Mouse (Mus musculus): ENCODE measurements around the gene Cxcr5. TPM values are rescaled to one million over a fixed set of nuclear protein-coding genes. Genes with fewer than 3 reads are reported as not detected.
"Not testable (repeated sequence)": the region's sequence is repeated elsewhere in the genome, so short reads cannot be mapped to it uniquely, and the experiment has no call there.

Cxcr5 gene
- polyA plus RNA-seq, 2 experiments, result 0.10 to 0.30 TPM

DNA sequence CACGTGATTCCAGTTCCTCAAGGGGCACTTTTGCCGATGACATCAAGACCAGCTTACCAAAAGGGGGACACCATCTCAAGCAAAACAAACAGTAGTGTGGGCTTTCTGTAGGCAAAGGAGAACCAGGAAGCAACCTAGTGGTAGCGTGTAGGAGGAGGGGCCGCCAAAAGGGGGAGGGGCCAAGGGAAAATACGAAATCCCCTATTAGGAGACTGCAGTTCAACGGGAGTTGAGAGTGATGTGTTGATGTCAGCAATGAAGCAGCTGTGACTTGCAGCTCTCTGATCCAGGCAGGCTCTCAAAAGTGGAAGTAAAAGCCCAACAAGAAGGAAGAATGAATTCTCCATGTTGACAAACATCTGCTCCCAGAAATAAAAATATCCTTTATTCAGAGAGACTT, 17.7 kb upstream of the Cxcr5 start:
- TF ChIP-seq POLR2A (IDR thresholded peaks at IDR 0.05; ENCODE audit: borderline replicate concordance, extremely low read depth, insufficient read depth, insufficient read length), result no peak
- H3K27me3 ChIP-seq (ENCODE audit: control insufficient read depth, insufficient read depth, low read length), result no peaks in the 10 kb centered on the region
- no peak overlapping the region for H3K4me2 ChIP-seq (replicated peaks; ENCODE audit: low read depth, low read length, severe bottlenecking)
- H3K36me3 ChIP-seq (ENCODE audit: control insufficient read depth, insufficient read depth, low read length), result no peaks in the 10 kb centered on the region
- WGBS, result 30% methylated on average over 6 of the region's 6 CpGs
- DNase-seq (ENCODE audit: low spot score) (peak; percentile 24), ATAC-seq (ENCODE audit: low FRiP score, low read depth) (no peak)
- H3K27ac ChIP-seq (replicated peaks; ENCODE audit: low read depth, low read length), result no peak overlapping the region
- peaks cover 3% of the 10 kb centered on the region; the same call in 1 of the 2 replicates for H3K9me3 ChIP-seq (ENCODE audit: control insufficient read depth, low read length)
- no peak overlapping the region for H3K4me3 ChIP-seq (replicated peaks; ENCODE audit: low read length)
- H3K4me1 ChIP-seq (ENCODE audit: control insufficient read depth, insufficient read depth, low read length), result no peaks in the 10 kb centered on the region
- H3K9ac ChIP-seq (ENCODE audit: low read depth, low read length, severe bottlenecking), result no peak overlapping the region

DNA sequence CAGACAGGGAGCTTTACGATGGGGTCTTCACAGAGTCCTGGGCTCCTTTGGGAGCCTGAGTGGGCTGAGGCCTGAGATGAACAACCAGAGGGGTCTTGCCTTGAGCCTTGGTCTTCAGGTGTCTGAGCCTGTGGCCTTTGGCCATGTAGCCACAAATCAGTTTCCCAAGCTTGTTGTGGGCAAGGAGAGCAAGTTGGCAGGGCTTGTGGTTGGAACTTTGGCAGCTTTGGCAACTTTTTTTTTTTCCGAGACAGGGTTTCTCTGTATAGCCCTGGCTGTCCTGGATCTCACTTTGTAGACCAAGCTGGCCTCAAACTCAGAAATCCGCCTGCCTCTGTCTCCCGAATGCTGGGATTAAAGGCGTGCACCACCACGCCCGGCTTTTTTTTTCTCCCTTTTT, 14.4 kb upstream of the Cxcr5 start:
- not testable (repeated sequence) for H3K4me2 ChIP-seq (replicated peaks; ENCODE audit: low read depth, low read length, severe bottlenecking); ATAC-seq (ENCODE audit: low FRiP score, low read depth); H3K27ac ChIP-seq (replicated peaks; ENCODE audit: low read depth, low read length); H3K9me3 ChIP-seq (ENCODE audit: control insufficient read depth, low read length); H3K27me3 ChIP-seq (ENCODE audit: control insufficient read depth, insufficient read depth, low read length); DNase-seq (ENCODE audit: low spot score); H3K4me1 ChIP-seq (ENCODE audit: control insufficient read depth, insufficient read depth, low read length); H3K4me3 ChIP-seq (replicated peaks; ENCODE audit: low read length); H3K36me3 ChIP-seq (ENCODE audit: control insufficient read depth, insufficient read depth, low read length); H3K9ac ChIP-seq (ENCODE audit: low read depth, low read length, severe bottlenecking)
- 96% methylated on average over 7 of the region's 7 CpGs for WGBS

DNA sequence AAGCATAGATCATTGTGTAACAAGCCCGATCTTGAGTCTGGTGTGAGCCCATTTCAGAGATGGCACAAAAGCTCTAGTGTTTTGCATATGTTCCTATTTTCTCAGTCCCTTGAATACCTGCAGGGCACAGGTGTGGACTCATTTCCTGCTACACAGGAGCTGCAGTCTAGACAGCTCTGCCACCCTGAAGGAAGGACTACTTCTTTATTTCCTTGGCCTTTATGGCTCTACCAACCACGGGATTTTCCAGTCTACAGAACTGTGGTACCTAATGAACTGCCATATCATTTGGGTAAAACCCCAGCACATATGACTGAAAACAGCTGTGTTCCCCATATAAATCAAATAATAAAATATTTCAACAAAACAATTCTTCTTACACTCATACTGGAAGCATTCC, 13.4 kb upstream of the Cxcr5 start:
- DNase-seq (ENCODE audit: low spot score), result no peak
- H3K27me3 ChIP-seq (ENCODE audit: control insufficient read depth, insufficient read depth, low read length), result no peaks in the 10 kb centered on the region
- 69% methylated on average over 2 of the region's 2 CpGs for WGBS
- no peak for TF ChIP-seq POLR2A (IDR thresholded peaks at IDR 0.05; ENCODE audit: borderline replicate concordance, extremely low read depth, insufficient read depth, insufficient read length)
- no peak overlapping the region for H3K4me3 ChIP-seq (replicated peaks; ENCODE audit: low read length)
- H3K27ac ChIP-seq (replicated peaks; ENCODE audit: low read depth, low read length), result no peak overlapping the region
- no peaks in the 10 kb centered on the region for H3K4me1 ChIP-seq (ENCODE audit: control insufficient read depth, insufficient read depth, low read length)
- no peaks in the 10 kb centered on the region for H3K9me3 ChIP-seq (ENCODE audit: control insufficient read depth, low read length)
- no peak for ATAC-seq (ENCODE audit: low FRiP score, low read depth)
- H3K9ac ChIP-seq (ENCODE audit: low read depth, low read length, severe bottlenecking), result no peak overlapping the region
- no peak overlapping the region for H3K4me2 ChIP-seq (replicated peaks; ENCODE audit: low read depth, low read length, severe bottlenecking)
- H3K36me3 ChIP-seq (ENCODE audit: control insufficient read depth, insufficient read depth, low read length), result no peaks in the 10 kb centered on the region

DNA sequence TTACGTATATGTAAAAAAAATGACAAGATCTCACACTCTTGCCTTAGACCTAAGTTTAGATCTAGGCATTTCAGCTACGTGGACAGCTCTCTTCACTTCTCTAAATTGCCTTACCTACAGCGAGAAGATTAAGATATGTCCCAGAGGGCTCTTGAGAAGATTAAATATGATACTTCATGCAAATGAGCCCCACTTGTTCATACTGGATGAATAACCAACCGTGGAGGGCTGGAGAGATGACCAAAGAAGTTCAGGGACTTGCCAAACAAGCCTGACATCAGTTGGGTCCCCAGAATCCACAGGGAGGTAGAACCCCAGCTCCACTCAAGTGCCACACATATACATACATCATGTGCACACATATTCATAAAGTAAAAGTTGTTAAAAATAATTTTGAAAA, 11.6 kb upstream of the Cxcr5 start:
- DNase-seq (ENCODE audit: low spot score) (no peak), ATAC-seq (ENCODE audit: low FRiP score, low read depth) (no peak)
- Histone ChIP-seq H3K4me1 (ENCODE audit: control insufficient read depth, insufficient read depth, low read length) (no peaks in the 10 kb centered on the region), H3K4me2 (replicated peaks; ENCODE audit: low read depth, low read length, severe bottlenecking) (no peak overlapping the region), H3K9ac (ENCODE audit: low read depth, low read length, severe bottlenecking) (no peak overlapping the region), H3K4me3 (replicated peaks; ENCODE audit: low read length) (no peak overlapping the region), H3K36me3 (ENCODE audit: control insufficient read depth, insufficient read depth, low read length) (no peaks in the 10 kb centered on the region), H3K27ac (replicated peaks; ENCODE audit: low read depth, low read length) (no peak overlapping the region), H3K9me3 (ENCODE audit: control insufficient read depth, low read length) (no peaks in the 10 kb centered on the region), H3K27me3 (ENCODE audit: control insufficient read depth, insufficient read depth, low read length) (no peaks in the 10 kb centered on the region)
- TF ChIP-seq POLR2A (IDR thresholded peaks at IDR 0.05; ENCODE audit: borderline replicate concordance, extremely low read depth, insufficient read depth, insufficient read length), result no peak
- 70% methylated on average over 4 of the region's 4 CpGs for WGBS

DNA sequence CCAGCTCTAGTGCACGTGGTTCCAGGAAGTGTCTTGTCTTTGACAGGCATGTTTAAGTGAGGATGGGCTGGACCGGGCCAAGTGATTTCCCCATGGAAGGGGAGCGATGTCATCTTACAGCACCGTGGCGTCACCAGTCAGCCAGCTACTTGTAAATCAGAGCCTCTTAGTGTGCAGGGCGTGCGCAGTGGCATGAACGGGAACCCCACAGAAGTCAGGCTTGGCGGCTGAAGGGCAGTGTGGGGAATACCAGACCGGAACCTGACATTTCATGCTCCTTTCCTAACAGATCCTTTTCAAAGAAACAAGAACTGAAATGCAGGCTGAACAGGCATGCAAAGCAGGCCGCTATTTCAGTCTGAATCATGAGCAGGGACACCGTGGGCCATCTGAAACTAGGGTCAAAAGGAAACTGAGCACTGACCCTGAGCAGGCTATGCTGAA, 9.3 kb upstream of the Cxcr5 start:
- H3K27ac ChIP-seq (replicated peaks; ENCODE audit: low read depth, low read length), result no peak overlapping the region
- no peak for TF ChIP-seq POLR2A (IDR thresholded peaks at IDR 0.05; ENCODE audit: borderline replicate concordance, extremely low read depth, insufficient read depth, insufficient read length)
- H3K4me3 ChIP-seq (replicated peaks; ENCODE audit: low read length), result no peak overlapping the region
- H3K27me3 ChIP-seq (ENCODE audit: control insufficient read depth, insufficient read depth, low read length), result no peaks in the 10 kb centered on the region
- no peak overlapping the region for H3K9ac ChIP-seq (ENCODE audit: low read depth, low read length, severe bottlenecking)
- no peaks in the 10 kb centered on the region for H3K4me1 ChIP-seq (ENCODE audit: control insufficient read depth, insufficient read depth, low read length)
- H3K4me2 ChIP-seq (replicated peaks; ENCODE audit: low read depth, low read length, severe bottlenecking), result no peak overlapping the region
- H3K9me3 ChIP-seq (ENCODE audit: control insufficient read depth, low read length), result no peaks in the 10 kb centered on the region
- DNase-seq (ENCODE audit: low spot score) (no peak), ATAC-seq (ENCODE audit: low FRiP score, low read depth) (no peak)
- H3K36me3 ChIP-seq (ENCODE audit: control insufficient read depth, insufficient read depth, low read length), result no peaks in the 10 kb centered on the region
- WGBS, result 84% methylated on average over 12 of the region's 12 CpGs

DNA sequence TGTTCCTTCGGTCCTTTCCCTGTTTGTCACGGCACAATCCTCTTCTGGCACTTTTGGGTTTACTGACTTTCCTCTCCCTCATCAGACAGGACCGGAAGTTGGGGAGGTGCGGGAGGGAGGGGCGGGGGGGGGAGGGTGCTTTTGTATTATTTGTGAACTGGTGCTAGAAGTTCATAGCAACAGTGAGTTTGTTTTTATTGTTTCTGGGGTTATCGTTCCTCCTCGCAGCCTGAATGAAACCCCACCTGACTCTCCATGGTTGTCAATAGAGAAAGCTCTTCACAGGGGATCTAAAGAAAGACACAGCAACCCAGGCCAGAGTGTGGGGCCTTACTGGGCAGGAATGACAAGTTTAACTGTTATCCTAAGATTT, 6.4 kb upstream of the Cxcr5 start:
- ATAC-seq (ENCODE audit: low FRiP score, low read depth), result no peak
- no peaks in the 10 kb centered on the region for H3K9me3 ChIP-seq (ENCODE audit: control insufficient read depth, low read length)
- no peak overlapping the region for H3K9ac ChIP-seq (ENCODE audit: low read depth, low read length, severe bottlenecking)
- 46% methylated on average over 7 of the region's 7 CpGs for WGBS
- no peak overlapping the region for H3K4me2 ChIP-seq (replicated peaks; ENCODE audit: low read depth, low read length, severe bottlenecking)
- no peaks in the 10 kb centered on the region for H3K36me3 ChIP-seq (ENCODE audit: control insufficient read depth, insufficient read depth, low read length)
- no peak for TF ChIP-seq POLR2A (IDR thresholded peaks at IDR 0.05; ENCODE audit: borderline replicate concordance, extremely low read depth, insufficient read depth, insufficient read length)
- no peak overlapping the region for H3K27ac ChIP-seq (replicated peaks; ENCODE audit: low read depth, low read length)
- no peaks in the 10 kb centered on the region for H3K4me1 ChIP-seq (ENCODE audit: control insufficient read depth, insufficient read depth, low read length)
- DNase-seq (ENCODE audit: low spot score), result no peak
- H3K4me3 ChIP-seq (replicated peaks; ENCODE audit: low read length), result no peak overlapping the region
- H3K27me3 ChIP-seq (ENCODE audit: control insufficient read depth, insufficient read depth, low read length), result no peaks in the 10 kb centered on the region

Measured in limb, embryonic 14.5 days (tissue).